In the genomic region with DNA sequence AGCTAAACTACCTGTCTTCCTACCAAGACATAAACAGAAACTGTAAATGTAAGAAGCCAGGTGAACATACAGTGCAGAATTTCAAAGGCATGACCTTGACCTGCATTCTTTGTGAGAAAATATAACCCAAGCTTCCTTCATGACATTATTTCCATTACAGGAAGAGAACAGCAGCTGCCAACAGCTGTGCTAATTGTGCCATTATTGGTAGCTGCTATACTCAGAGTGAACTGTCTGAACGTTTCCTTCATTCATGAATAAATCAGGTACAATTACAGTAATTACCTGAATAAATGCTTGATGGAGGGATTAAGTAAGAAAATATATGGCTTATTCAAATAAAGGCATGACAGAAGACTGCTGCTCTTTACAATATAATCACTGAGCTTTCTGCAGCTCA, we compare ENCODE assay signal across 24 mouse cellular contexts.
"Had no signal": no experiment of that assay in that cellular context is flagged by ENCODE, and none has a peak within 500 bp of the region (broad histone marks: within the 10 kb centered on the region; RNA-seq: fewer than 3 reads in every experiment).

No protein-coding gene starts in this region.

- ATAC-seq: hindbrain, postnatal 0 days; intestine, embryonic 16.5 days; liver, embryonic 12.5 days had no signal

- H3K36me3 ChIP-seq: heart, embryonic 10.5 days; heart, embryonic 12.5 days; hindbrain, embryonic 13.5 days; hindbrain, embryonic 15.5 days; kidney, embryonic 15.5 days; limb, embryonic 13.5 days; limb, embryonic 15.5 days; liver, embryonic 12.5 days had no signal

- H3K9me3 ChIP-seq: heart, embryonic 10.5 days; heart, embryonic 12.5 days; hindbrain, embryonic 13.5 days; hindbrain, embryonic 15.5 days; kidney, embryonic 15.5 days; limb, embryonic 13.5 days; limb, embryonic 15.5 days; liver, embryonic 12.5 days had no signal

- H3K4me3 ChIP-seq: heart, embryonic 10.5 days; heart, embryonic 12.5 days; hindbrain, embryonic 13.5 days; hindbrain, embryonic 15.5 days; kidney, embryonic 15.5 days; limb, embryonic 13.5 days; limb, embryonic 15.5 days; liver, embryonic 12.5 days had no signal

- H3K4me1 ChIP-seq: heart, embryonic 10.5 days; heart, embryonic 12.5 days; hindbrain, embryonic 13.5 days; hindbrain, embryonic 15.5 days; kidney, embryonic 15.5 days; limb, embryonic 13.5 days; limb, embryonic 15.5 days; liver, embryonic 12.5 days had no signal

- H3K9ac ChIP-seq: heart, embryonic 12.5 days; hindbrain, embryonic 13.5 days; hindbrain, embryonic 15.5 days; kidney, embryonic 15.5 days; limb, embryonic 13.5 days; limb, embryonic 15.5 days; liver, embryonic 12.5 days; liver, embryonic 14.5 days had no signal

- H3K4me2 ChIP-seq: heart, embryonic 12.5 days; hindbrain, embryonic 13.5 days; hindbrain, embryonic 15.5 days; kidney, embryonic 15.5 days; limb, embryonic 13.5 days; limb, embryonic 15.5 days; liver, embryonic 12.5 days had no signal

- H3K27me3 ChIP-seq: heart, embryonic 12.5 days; hindbrain, embryonic 13.5 days; hindbrain, embryonic 15.5 days; kidney, embryonic 15.5 days; limb, embryonic 13.5 days; limb, embryonic 15.5 days; liver, embryonic 12.5 days had no signal

- DNase-seq: gastrocnemius, postnatal 25 days; heart, adult 18-20 months; heart, postnatal 14 days; heart, postnatal 36 days; kidney, adult 11 months; kidney, adult 2 months; kidney, adult 9 months; kidney, postnatal 14 days; kidney, postnatal 36 days; layer of hippocampus, adult 9-11 months; layer of hippocampus, postnatal 36 days; left cerebral cortex, postnatal 4 days had no signal

- H3K27ac ChIP-seq: heart, embryonic 10.5 days; hindbrain, embryonic 13.5 days; hindbrain, embryonic 15.5 days; hindbrain, postnatal 0 days; kidney, embryonic 15.5 days; kidney, postnatal 0 days; limb, embryonic 13.5 days; limb, embryonic 15.5 days; liver, embryonic 12.5 days; liver, embryonic 14.5 days had no signal
